Mouse (Mus musculus) A20 (cell line): Measurements from ENCODE around the gene Bst1.

Experiments
- DNase-seq: peaks from one replicate; pipeline ENCODE4 v3.0.0-alpha.2; 2011; ENCODE audit warnings: low read depth, low spot score

Gene Bst1

GRCm38 (mm10) chr5:43855769-43856168 is 37.1 kb downstream of the Bst1 start:
- DNase-seq, result peak; percentile 69

- DNase-seq, result no peak
These were observed 41.0 kb downstream of the Bst1 start for GRCm38 (mm10) chr5:43859663-43860062.

GRCm38 (mm10) chr5:43860096-43860495 is 41.4 kb downstream of the Bst1 start:
- no peak for DNase-seq

- no peak for DNase-seq
These were observed 42.2 kb downstream of the Bst1 start for GRCm38 (mm10) chr5:43860670-43861431.

- no peak for DNase-seq
These were observed 45.0 kb downstream of the Bst1 start for GRCm38 (mm10) chr5:43863642-43864041.

- DNase-seq, result no peak
These were observed 46.6 kb downstream of the Bst1 start for GRCm38 (mm10) chr5:43865316-43865715.

GRCm38 (mm10) chr5:43868253-43868652 is 49.6 kb downstream of the Bst1 start, which contains the start of gene Cd38:
TSS of gene Cd38 (plus strand) at chr5:43868553.
- DNase-seq, result no peak

- no peak for DNase-seq
These were observed 50.3 kb downstream of the Bst1 start for GRCm38 (mm10) chr5:43868711-43869600.

GRCm38 (mm10) chr5:43871845-43872244 is 53.2 kb downstream of the Bst1 start:
- peak; percentile 17 for DNase-seq

- DNase-seq, result no peak
These were observed 54.0 kb downstream of the Bst1 start for GRCm38 (mm10) chr5:43872652-43873051.

GRCm38 (mm10) chr5:43882034-43882433 is 63.3 kb downstream of the Bst1 start:
- DNase-seq, result peak; percentile 36

- DNase-seq, result peak; percentile 88
These were observed 66.6 kb downstream of the Bst1 start for GRCm38 (mm10) chr5:43885060-43885820.

- DNase-seq, result peak; percentile 61
These were observed 73.7 kb downstream of the Bst1 start for GRCm38 (mm10) chr5:43892386-43892785.
